Mouse (Mus musculus): ENCODE measurements at regions not wholly inside any gene's neighbourhood (a gene's known extent, or its start where the extent isn't known, plus 50 kb on each side); places are given as distances from the start of the nearest gene placed in this dataset.

- no peak for DNase-seq (ENCODE audit: low spot score)
Observed at GRCm38 (mm10) chr13:60364778-60365672, 187.9 kb upstream of the Gas1 start.

- no peak for DNase-seq (ENCODE audit: low spot score)
Observed at GRCm38 (mm10) chr13:60369216-60369615, 192.1 kb upstream of the Gas1 start.

- DNase-seq (ENCODE audit: low spot score) = no peak
Observed at GRCm38 (mm10) chr13:60371656-60372055, 194.5 kb upstream of the Gas1 start.

GRCm38 (mm10) chr13:60376705-60377104 is 199.5 kb upstream of the Gas1 start:
- DNase-seq (ENCODE audit: low spot score) = no peak

GRCm38 (mm10) chr13:60382855-60383254 is 205.7 kb upstream of the Gas1 start:
- no peak for DNase-seq (ENCODE audit: low spot score)

- DNase-seq (ENCODE audit: low spot score) = no peak
Observed at GRCm38 (mm10) chr13:60398836-60399235, 202.9 kb upstream of the Dapk1 start.

- DNase-seq (ENCODE audit: low spot score) = no peak
Observed at GRCm38 (mm10) chr13:60400764-60401487, 200.8 kb upstream of the Dapk1 start.

- DNase-seq (ENCODE audit: low spot score) = no peak
Observed at GRCm38 (mm10) chr13:60403471-60403870, 198.3 kb upstream of the Dapk1 start.

GRCm38 (mm10) chr13:60407344-60407743 is 194.4 kb upstream of the Dapk1 start:
- no peak for DNase-seq (ENCODE audit: low spot score)

- no peak for DNase-seq (ENCODE audit: low spot score)
Observed at GRCm38 (mm10) chr13:60409706-60410502, 191.8 kb upstream of the Dapk1 start.

- no peak for DNase-seq (ENCODE audit: low spot score)
Observed at GRCm38 (mm10) chr13:60416024-60416423, 185.7 kb upstream of the Dapk1 start.

- no peak for DNase-seq (ENCODE audit: low spot score)
Observed at GRCm38 (mm10) chr13:60417015-60417414, 184.7 kb upstream of the Dapk1 start.

GRCm38 (mm10) chr13:60417436-60418158 is 184.2 kb upstream of the Dapk1 start:
- no peak for DNase-seq (ENCODE audit: low spot score)

GRCm38 (mm10) chr13:60420386-60420785 is 181.4 kb upstream of the Dapk1 start:
- DNase-seq (ENCODE audit: low spot score) = no peak

- DNase-seq (ENCODE audit: low spot score) = no peak
Observed at GRCm38 (mm10) chr13:60420842-60421696, 180.7 kb upstream of the Dapk1 start.

GRCm38 (mm10) chr13:60424267-60424666 is 177.5 kb upstream of the Dapk1 start:
- no peak for DNase-seq (ENCODE audit: low spot score)

- no peak for DNase-seq (ENCODE audit: low spot score)
Observed at GRCm38 (mm10) chr13:60425140-60425539, 176.6 kb upstream of the Dapk1 start.

GRCm38 (mm10) chr13:60425556-60425955 is 176.2 kb upstream of the Dapk1 start:
- DNase-seq (ENCODE audit: low spot score) = no peak

- no peak for DNase-seq (ENCODE audit: low spot score)
Observed at GRCm38 (mm10) chr13:60426192-60426840, 175.4 kb upstream of the Dapk1 start.

- no peak for DNase-seq (ENCODE audit: low spot score)
Observed at GRCm38 (mm10) chr13:60427077-60427476, 174.7 kb upstream of the Dapk1 start.
